Mouse (Mus musculus) embryonic facial prominence, embryonic 11.5 days (tissue): ENCODE results near the gene Lhx5. TPM values are rescaled to one million over a fixed set of nuclear protein-coding genes. Genes with fewer than 3 reads are reported as not detected.

ENCODE experiments used
- ATAC-seq: fragments of 200-750 bp; cut with Nextera tagmentation; replicated peaks from 2 replicates; pipeline ENCODE4 v1.8.0; 2017; ENCODE audit warnings: low read depth; ENCODE audit not compliant: insufficient number of reproducible peaks, low FRiP score, low TSS enrichment
- DNase-seq: peaks from one replicate; pipeline ENCODE4 v3.0.0-alpha.2; 2015; ENCODE audit warnings: low spot score
- H3K27ac ChIP-seq: fragments of 300-500 bp; sonication (generic); replicated peaks from 2 replicates; pipeline ENCODE4 v1.5.1; 2014; ENCODE audit warnings: mild to moderate bottlenecking, low read depth, low read length, control low read depth
- H3K27me3 ChIP-seq: fragments of 300-500 bp; sonication (generic); 2 replicates; pipeline ENCODE4 v1.6.1; 2014; ENCODE audit warnings: mild to moderate bottlenecking, low read length, moderate library complexity, mixed read lengths; ENCODE audit not compliant: control insufficient read depth, insufficient read depth
- H3K36me3 ChIP-seq: fragments of 300-500 bp; sonication (generic); replicated peaks from 2 replicates; pipeline ENCODE4 v1.6.1; 2014; ENCODE audit warnings: low read depth, mild to moderate bottlenecking, low read length, moderate library complexity, mixed read lengths; ENCODE audit not compliant: control insufficient read depth, insufficient read depth
- H3K4me1 ChIP-seq: fragments of 300-500 bp; sonication (generic); 2 replicates; pipeline ENCODE4 v1.6.1; 2014; ENCODE audit warnings: low read length, mixed read lengths; ENCODE audit not compliant: control insufficient read depth, insufficient read depth
- H3K4me2 ChIP-seq: fragments of 300-500 bp; sonication (generic); 2 replicates; pipeline ENCODE4 v1.6.1; 2014; ENCODE audit warnings: low read depth, mild to moderate bottlenecking, control low read depth, low read length, moderate library complexity
- H3K4me3 ChIP-seq: fragments of 300-500 bp; sonication (generic); 2 replicates; pipeline ENCODE4 v1.5.1; 2014; ENCODE audit warnings: low read depth, low read length, control low read depth
- H3K9ac ChIP-seq: fragments of 300-500 bp; sonication (generic); replicated peaks from 2 replicates; pipeline ENCODE4 v1.6.1; 2014; ENCODE audit warnings: mild to moderate bottlenecking, control low read depth, low read length
- H3K9me3 ChIP-seq: fragments of 300-500 bp; sonication (generic); replicated peaks from 2 replicates; pipeline ENCODE4 v1.6.1; 2016; ENCODE audit warnings: mild to moderate bottlenecking, low read length, inconsistent platforms, mixed read lengths; ENCODE audit not compliant: control insufficient read depth
- WGBS: fragments of 180-500 bp; shearing (Covaris S2); extraction: QIAGEN DNeasy Blood & Tissue Kit; methylation state at CpG from one replicate; pipeline ENCODE4 v1.1.7; 2014; 5-methylcytosine and 5-hydroxymethylcytosine counted together
- polyA plus RNA-seq: library from polyadenylated mRNA; unstranded; fragments of >200 nt; fragmentation: Nextera tagmentation; extraction: Ambion mirVana; gene quantifications from 2 replicates; pipeline ENCODE4 v1.2.1, GENCODE M21; 2014

Gene Lhx5
- polyA plus RNA-seq, 1 experiment from 2014 or later = 1.5 TPM

DNA sequence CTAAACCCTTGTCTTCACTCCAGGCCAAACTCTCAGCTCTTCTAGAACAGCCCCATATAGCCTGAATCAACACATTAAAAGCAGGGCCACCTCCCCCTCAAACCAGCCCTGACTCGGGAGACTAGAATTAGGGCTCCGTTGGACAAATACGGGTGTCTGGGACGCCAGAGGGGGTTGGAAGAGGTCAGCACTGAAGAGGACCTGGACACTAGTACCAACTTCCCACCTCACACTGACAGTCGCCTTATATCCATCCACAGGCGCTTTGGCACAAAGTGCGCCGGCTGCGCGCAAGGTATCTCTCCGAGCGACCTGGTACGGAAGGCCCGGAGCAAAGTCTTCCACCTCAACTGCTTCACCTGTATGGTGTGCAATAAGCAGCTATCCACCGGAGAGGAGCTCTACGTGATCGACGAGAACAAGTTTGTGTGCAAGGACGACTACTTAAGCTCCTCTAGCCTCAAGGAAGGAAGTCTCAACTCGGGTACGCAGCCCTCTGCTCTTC, 2.8 kb downstream of the Lhx5 start:
- Histone ChIP-seq H3K36me3 (no peaks in the 10 kb centered on the region), H3K27me3 (peaks cover 96% of the 10 kb centered on the region), H3K9ac (no peak overlapping the region), H3K4me2 (no peak overlapping the region), H3K27ac (no peak overlapping the region), H3K9me3 (no peaks in the 10 kb centered on the region), H3K4me3 (no peak overlapping the region), H3K4me1 (no peaks in the 10 kb centered on the region; the same call in 1 of the 2 replicates)
- ATAC-seq (no peak), DNase-seq (no peak)
- WGBS = 1% methylated on average over 21 of the region's 21 CpGs

DNA sequence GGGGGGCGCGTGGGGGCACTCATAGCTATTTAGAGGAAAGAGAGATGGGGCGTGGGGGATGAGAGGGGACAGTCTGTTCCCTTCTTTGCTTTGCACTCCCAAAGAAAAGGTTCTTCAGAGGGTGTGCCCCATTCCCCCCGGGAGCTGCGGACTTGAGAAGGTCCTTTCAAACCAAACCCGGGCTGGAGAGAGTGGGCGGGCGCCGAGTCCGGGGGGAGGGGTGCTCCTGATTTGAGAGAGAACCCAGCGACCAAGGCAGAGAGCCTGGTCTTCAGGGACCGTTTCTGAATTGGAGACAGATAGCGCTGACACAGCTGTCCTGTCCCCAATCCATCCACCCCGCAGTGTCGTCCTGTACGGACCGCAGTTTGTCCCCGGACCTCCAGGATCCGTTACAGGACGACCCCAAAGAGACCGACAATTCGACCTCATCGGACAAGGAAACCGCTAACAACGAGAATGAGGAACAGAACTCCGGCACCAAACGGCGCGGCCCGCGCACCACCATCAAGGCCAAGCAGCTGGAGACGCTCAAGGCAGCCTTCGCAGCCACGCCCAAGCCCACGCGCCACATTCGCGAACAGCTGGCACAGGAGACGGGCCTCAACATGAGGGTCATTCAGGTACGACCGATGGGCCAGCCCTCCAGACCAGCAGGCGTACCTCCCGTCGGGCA, 3.6 kb downstream of the Lhx5 start:
- DNase-seq = no peak
- peak overlapping the region; percentile 26 for H3K4me3 ChIP-seq
- no peak for ATAC-seq
- H3K36me3 ChIP-seq = no peaks in the 10 kb centered on the region
- H3K27ac ChIP-seq = no peak overlapping the region
- peaks cover 4% of the 10 kb centered on the region; the same call in 1 of the 2 replicates for H3K4me1 ChIP-seq
- under 1% methylated on average over 44 of the region's 44 CpGs for WGBS
- no peaks in the 10 kb centered on the region for H3K9me3 ChIP-seq
- no peak overlapping the region for H3K4me2 ChIP-seq
- H3K27me3 ChIP-seq = peaks cover 96% of the 10 kb centered on the region
- no peak overlapping the region for H3K9ac ChIP-seq

DNA sequence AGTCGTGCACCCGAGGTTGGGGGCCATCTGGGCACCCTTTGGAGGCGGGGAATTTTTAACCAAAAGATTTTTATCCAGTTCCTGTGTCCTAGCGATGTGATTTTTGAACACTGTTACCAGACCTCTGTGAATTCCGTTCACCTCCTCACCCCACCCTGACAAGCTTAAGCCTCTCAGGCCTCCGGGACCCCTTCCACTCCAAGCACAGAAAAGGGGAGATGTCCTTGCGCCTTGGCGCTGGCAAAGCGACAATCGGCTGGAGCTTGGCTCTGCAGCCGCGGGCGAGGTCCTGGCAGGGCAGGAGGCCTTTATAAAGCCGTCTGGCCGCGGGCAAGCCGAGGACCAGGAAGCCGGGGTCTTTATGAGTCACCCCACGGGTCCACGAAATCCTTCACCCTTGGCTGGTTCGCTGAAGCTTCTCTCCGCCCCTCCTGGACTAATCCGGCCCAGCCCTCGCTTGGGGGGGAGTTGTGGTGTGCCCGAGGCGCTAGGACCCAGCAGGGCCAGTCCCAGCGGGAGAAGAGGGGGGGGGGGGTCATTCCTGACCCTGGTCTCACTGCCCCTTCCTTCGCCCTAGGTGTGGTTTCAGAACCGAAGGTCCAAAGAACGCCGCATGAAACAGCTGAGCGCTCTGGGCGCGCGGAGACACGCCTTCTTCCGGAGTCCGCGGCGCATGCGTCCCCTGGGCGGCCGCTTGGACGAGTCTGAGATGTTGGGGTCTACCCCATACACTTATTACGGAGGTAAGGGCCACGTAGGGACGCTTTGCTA, 4.4 kb downstream of the Lhx5 start:
- peak overlapping the region; percentile 51 for H3K4me2 ChIP-seq
- H3K9me3 ChIP-seq = no peaks in the 10 kb centered on the region
- under 1% methylated on average over 42 of the region's 47 CpGs for WGBS
- DNase-seq (no peak), ATAC-seq (0 out of 2 replicates have a peak, but pooled peaks have one; percentile 25)
- H3K4me3 ChIP-seq = peak overlapping the region; percentile 26
- H3K9ac ChIP-seq = peak overlapping the region; percentile 28; the same call in 1 of the 2 replicates
- H3K36me3 ChIP-seq = no peaks in the 10 kb centered on the region
- peaks cover 94% of the 10 kb centered on the region for H3K27me3 ChIP-seq
- no peak overlapping the region for H3K27ac ChIP-seq
- peaks cover 4% of the 10 kb centered on the region; the same call in 1 of the 2 replicates for H3K4me1 ChIP-seq

DNA sequence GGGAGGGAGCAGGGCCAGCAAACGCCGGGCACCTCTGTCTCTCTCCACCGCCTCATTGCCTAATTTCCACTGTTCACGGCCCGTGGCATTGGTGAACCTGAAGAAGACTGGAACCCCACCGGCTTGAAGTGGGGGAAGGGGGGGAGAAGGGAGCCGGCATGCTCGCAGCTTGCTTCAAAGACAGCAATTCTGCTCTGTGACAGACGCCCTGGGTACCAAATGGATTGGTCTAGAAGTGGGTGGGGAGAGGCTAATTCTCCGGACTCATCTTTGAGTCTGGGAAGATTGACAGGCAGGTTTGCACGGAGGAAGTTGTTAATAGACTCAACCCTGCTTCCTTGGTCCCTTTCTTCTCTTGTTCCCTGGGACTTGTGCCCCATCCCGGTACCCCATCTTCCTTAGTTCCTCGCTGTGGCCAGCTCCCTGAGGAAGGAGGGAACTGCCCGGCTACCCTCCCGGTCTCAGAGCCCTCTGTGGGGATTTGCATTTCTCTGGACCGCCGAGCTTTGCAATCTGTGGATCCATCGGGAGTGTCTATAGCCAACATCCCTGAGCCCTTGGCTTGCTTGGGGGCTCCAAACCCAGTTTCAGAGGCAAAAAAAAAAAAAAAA, 5.5 kb downstream of the Lhx5 start:
- DNase-seq (no peak), ATAC-seq (no peak)
- Histone ChIP-seq H3K36me3 (no peaks in the 10 kb centered on the region), H3K27ac (no peak overlapping the region), H3K4me3 (0 out of 2 replicates have a peak overlapping the region, but pooled peaks have one; percentile 3), H3K27me3 (peaks cover 83% of the 10 kb centered on the region), H3K9ac (no peak overlapping the region), H3K9me3 (no peaks in the 10 kb centered on the region), H3K4me1 (peaks cover 4% of the 10 kb centered on the region; the same call in 1 of the 2 replicates), H3K4me2 (no peak overlapping the region)
- WGBS = under 1% methylated on average over 18 of the region's 18 CpGs

DNA sequence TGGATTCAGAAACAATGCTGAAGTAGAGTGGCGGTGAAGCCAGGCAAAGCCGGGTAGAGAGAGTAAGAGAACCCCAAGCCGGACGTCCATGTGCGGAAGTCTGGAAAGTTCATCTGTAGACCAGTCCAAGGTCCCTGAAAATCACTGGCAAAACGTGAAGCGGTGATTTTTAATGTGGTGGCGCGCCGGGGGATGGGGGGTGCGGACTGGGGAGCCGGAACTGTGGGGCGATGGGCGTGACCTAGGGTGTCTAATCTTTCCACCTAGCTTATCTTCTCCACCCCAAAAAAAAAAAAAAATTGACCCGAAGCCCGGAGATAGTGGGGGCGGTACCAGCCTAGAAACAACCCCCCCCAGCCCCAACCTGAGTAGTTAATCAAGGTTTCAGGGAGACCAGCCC, 6.0 kb downstream of the Lhx5 start:
- ATAC-seq = no peak
- no peak overlapping the region for H3K9ac ChIP-seq
- no peak overlapping the region for H3K4me3 ChIP-seq
- H3K4me1 ChIP-seq = peaks cover 4% of the 10 kb centered on the region; the same call in 1 of the 2 replicates
- 2% methylated on average over 17 of the region's 17 CpGs for WGBS
- no peaks in the 10 kb centered on the region for H3K36me3 ChIP-seq
- H3K27me3 ChIP-seq = peaks cover 78% of the 10 kb centered on the region
- H3K27ac ChIP-seq = no peak overlapping the region
- no peak overlapping the region for H3K4me2 ChIP-seq
- H3K9me3 ChIP-seq = no peaks in the 10 kb centered on the region
- no peak for DNase-seq

DNA sequence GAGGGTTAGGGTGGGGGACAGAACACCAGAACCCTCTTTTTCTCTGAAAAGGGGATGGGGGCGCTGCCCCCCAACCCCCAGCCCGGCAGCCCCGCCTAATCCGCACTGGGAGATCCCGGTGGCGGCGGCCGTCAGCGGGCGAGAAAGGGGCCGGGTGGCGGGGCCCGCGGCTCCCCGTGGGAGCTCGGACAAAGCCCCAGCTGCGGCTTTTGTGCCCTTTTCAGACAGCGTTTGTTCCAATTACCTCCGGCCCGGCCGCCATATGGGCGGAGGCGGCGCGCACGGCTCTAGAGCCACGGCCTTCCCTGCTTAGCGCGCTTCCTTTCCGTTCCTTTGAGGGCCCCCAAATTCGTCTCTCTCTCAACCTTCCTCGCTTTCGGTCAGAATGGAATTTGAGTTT, 6.5 kb downstream of the Lhx5 start:
- WGBS = under 1% methylated on average over 33 of the region's 33 CpGs
- H3K9me3 ChIP-seq = no peaks in the 10 kb centered on the region
- H3K4me1 ChIP-seq = peaks cover 4% of the 10 kb centered on the region; the same call in 1 of the 2 replicates
- no peak for DNase-seq
- peaks cover 73% of the 10 kb centered on the region for H3K27me3 ChIP-seq
- no peak overlapping the region for H3K27ac ChIP-seq
- ATAC-seq = no peak
- H3K4me2 ChIP-seq = 0 out of 2 replicates have a peak overlapping the region, but pooled peaks have one; percentile 0
- H3K4me3 ChIP-seq = no peak overlapping the region
- no peaks in the 10 kb centered on the region for H3K36me3 ChIP-seq
- H3K9ac ChIP-seq = no peak overlapping the region

DNA sequence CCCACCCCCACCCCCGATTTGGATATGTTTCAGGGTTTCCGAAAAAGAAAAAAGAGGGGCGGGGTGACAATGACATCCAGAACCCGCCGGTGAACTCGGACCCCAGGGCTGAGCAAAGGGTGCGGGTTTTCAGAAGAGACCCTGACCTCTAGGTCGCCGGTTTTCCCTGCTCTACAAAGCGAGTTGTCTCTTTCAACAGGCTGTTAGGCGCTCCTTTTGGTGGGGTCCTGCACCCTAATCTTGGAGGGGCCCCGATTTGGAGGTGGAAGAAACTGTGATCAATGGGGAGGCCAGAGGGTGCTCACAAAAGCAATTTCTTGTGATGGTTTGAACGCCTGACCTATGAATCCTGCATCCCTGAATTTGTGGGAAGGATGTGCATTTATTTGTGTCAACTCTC, 7.0 kb downstream of the Lhx5 start:
- Histone ChIP-seq H3K4me1 (peaks cover 4% of the 10 kb centered on the region; the same call in 1 of the 2 replicates), H3K4me2 (no peak overlapping the region), H3K27me3 (peaks cover 68% of the 10 kb centered on the region), H3K36me3 (no peaks in the 10 kb centered on the region), H3K27ac (no peak overlapping the region), H3K4me3 (no peak overlapping the region), H3K9ac (no peak overlapping the region), H3K9me3 (no peaks in the 10 kb centered on the region)
- 2% methylated on average over 13 of the region's 13 CpGs for WGBS
- ATAC-seq (no peak), DNase-seq (no peak)
